14 mouse cellular contexts compared by ENCODE assay signal in genomic region chr12:4192514-4192913, GRCm38 (mm10). TPM values are rescaled to one million over a fixed set of nuclear protein-coding genes. Genes with fewer than 3 reads are reported as not detected.
A peak's percentile ranks its signal among the peaks of the same experiment; 100 is the strongest.
DNase-seq lines count a peak whose midpoint lies in the region; ATAC-seq lines count a peak whose summit lies in the region.
"Had no signal": no experiment of that assay in that cellular context is flagged by ENCODE, and none has a peak within 500 bp of the region (broad histone marks: within the 10 kb centered on the region; RNA-seq: fewer than 3 reads in every experiment).

No protein-coding gene starts in this region.

- DNase-seq in cerebellum, adult 8-10 months, result peak; percentile 52
- peak; percentile 53 to 69 for DNase-seq in kidney, postnatal 4 days
- no peak for DNase-seq in thymus, postnatal 0 days (ENCODE audit: low spot score)
- DNase-seq: gastrocnemius, postnatal 14 days; liver, embryonic 13.5 days; right cerebral cortex, postnatal 25 days had no signal

- no peak overlapping the region for H3K9ac ChIP-seq in hindbrain, embryonic 12.5 days
- no peak overlapping the region for H3K9ac ChIP-seq in hindbrain, embryonic 13.5 days
- H3K9ac ChIP-seq in intestine, embryonic 16.5 days (ENCODE audit: low read depth, low read length), result no peak overlapping the region
- no peak overlapping the region for H3K9ac ChIP-seq in forebrain, embryonic 12.5 days
- H3K9ac ChIP-seq: liver, embryonic 13.5 days; midbrain, embryonic 12.5 days; neural tube, embryonic 13.5 days had no signal

- H3K9me3 ChIP-seq in hindbrain, embryonic 12.5 days (replicated peaks), result no peaks in the 10 kb centered on the region
- H3K9me3 ChIP-seq in hindbrain, embryonic 13.5 days, result no peaks in the 10 kb centered on the region
- H3K9me3 ChIP-seq in intestine, embryonic 16.5 days (ENCODE audit: control insufficient read depth, low read length), result no peaks in the 10 kb centered on the region
- H3K9me3 ChIP-seq in forebrain, embryonic 12.5 days, result no peaks in the 10 kb centered on the region
- H3K9me3 ChIP-seq: liver, embryonic 13.5 days; midbrain, embryonic 12.5 days; neural tube, embryonic 13.5 days had no signal

- H3K27me3 ChIP-seq in hindbrain, embryonic 12.5 days, result no peaks in the 10 kb centered on the region
- H3K27me3 ChIP-seq in hindbrain, embryonic 13.5 days, result 0 out of 2 replicates have a peak, but pooled peaks cover 3% of the 10 kb centered on the region
- H3K27me3 ChIP-seq in intestine, embryonic 16.5 days (replicated peaks; ENCODE audit: control insufficient read depth, insufficient read depth, low read length), result no peaks in the 10 kb centered on the region
- no peaks in the 10 kb centered on the region for H3K27me3 ChIP-seq in forebrain, embryonic 12.5 days
- H3K27me3 ChIP-seq: liver, embryonic 13.5 days; midbrain, embryonic 12.5 days; neural tube, embryonic 13.5 days had no signal

- no peak for ATAC-seq in hindbrain, embryonic 12.5 days (ENCODE audit: low FRiP score)
- no peak for ATAC-seq in hindbrain, embryonic 13.5 days (ENCODE audit: low FRiP score)
- no peak for ATAC-seq in intestine, embryonic 16.5 days
- ATAC-seq in erythroid progenitor cell, adult 5-6 weeks (replicated peaks; ENCODE audit: low FRiP score, poor library complexity, severe bottlenecking), result no peak
- ATAC-seq in forebrain, embryonic 12.5 days (ENCODE audit: low FRiP score), result no peak

- H3K4me1 ChIP-seq in hindbrain, embryonic 12.5 days, result peaks cover 21% of the 10 kb centered on the region
- peaks cover 31% of the 10 kb centered on the region for H3K4me1 ChIP-seq in hindbrain, embryonic 13.5 days (replicated peaks)
- peaks cover 20% of the 10 kb centered on the region for H3K4me1 ChIP-seq in intestine, embryonic 16.5 days (ENCODE audit: control insufficient read depth, insufficient read depth, low read length)
- peaks cover 14% of the 10 kb centered on the region for H3K4me1 ChIP-seq in forebrain, embryonic 12.5 days

- 74% methylated on average over 6 of the region's 6 CpGs for WGBS in hindbrain, embryonic 12.5 days
- 71% methylated on average over 6 of the region's 6 CpGs for WGBS in hindbrain, embryonic 13.5 days
- 59% methylated on average over 6 of the region's 6 CpGs for WGBS in intestine, embryonic 16.5 days
- 82% methylated on average over 6 of the region's 6 CpGs for WGBS in forebrain, embryonic 12.5 days

- 0 out of 2 replicates have a peak, but pooled peaks cover 3% of the 10 kb centered on the region for H3K36me3 ChIP-seq in hindbrain, embryonic 12.5 days
- H3K36me3 ChIP-seq in hindbrain, embryonic 13.5 days, result peaks cover 7% of the 10 kb centered on the region; the same call in 1 of the 2 replicates
- peaks cover 3% of the 10 kb centered on the region; the same call in 1 of the 2 replicates for H3K36me3 ChIP-seq in intestine, embryonic 16.5 days (ENCODE audit: control insufficient read depth, insufficient read depth, low read length)
- 0 out of 2 replicates have a peak, but pooled peaks cover 4% of the 10 kb centered on the region for H3K36me3 ChIP-seq in forebrain, embryonic 12.5 days (replicated peaks)
- H3K36me3 ChIP-seq: liver, embryonic 13.5 days; midbrain, embryonic 12.5 days had no signal

- no peak overlapping the region for H3K4me3 ChIP-seq in hindbrain, embryonic 12.5 days
- H3K4me3 ChIP-seq in hindbrain, embryonic 13.5 days, result no peak overlapping the region
- H3K4me3 ChIP-seq in intestine, embryonic 16.5 days (ENCODE audit: low read length), result no peak overlapping the region
- no peak overlapping the region for H3K4me3 ChIP-seq in forebrain, embryonic 12.5 days (replicated peaks)
- H3K4me3 ChIP-seq: erythroblast, embryonic 14.5 days; liver, embryonic 13.5 days; midbrain, embryonic 12.5 days; neural tube, embryonic 13.5 days had no signal

- H3K27ac ChIP-seq in hindbrain, embryonic 12.5 days, result 0 out of 2 replicates have a peak overlapping the region, but pooled peaks have one; percentile 7
- no peak overlapping the region for H3K27ac ChIP-seq in hindbrain, embryonic 13.5 days
- H3K27ac ChIP-seq in intestine, embryonic 16.5 days (ENCODE audit: low read length), result peak overlapping the region; percentile 46
- no peak overlapping the region for H3K27ac ChIP-seq in forebrain, embryonic 12.5 days
- H3K27ac ChIP-seq: liver, embryonic 13.5 days; midbrain, embryonic 12.5 days; neural tube, embryonic 13.5 days had no signal

- H3K4me2 ChIP-seq in hindbrain, embryonic 12.5 days (replicated peaks), result no peak overlapping the region
- no peak overlapping the region for H3K4me2 ChIP-seq in hindbrain, embryonic 13.5 days
- no peak overlapping the region for H3K4me2 ChIP-seq in intestine, embryonic 16.5 days (ENCODE audit: low read depth, low read length)
- no peak overlapping the region for H3K4me2 ChIP-seq in forebrain, embryonic 12.5 days
- H3K4me2 ChIP-seq: liver, embryonic 13.5 days; midbrain, embryonic 12.5 days; neural tube, embryonic 13.5 days had no signal

RNA-seq across cellular contexts. Expression of gene Ptrhd1, which starts 41.3 kb away (rescaled TPM):
- polyA plus RNA-seq in hindbrain, embryonic 12.5 days (2016; fragmentation: Nextera tagmentation; extraction: Ambion mirVana), result 4.7 and 6.2 TPM in 2 replicates
- polyA plus RNA-seq in hindbrain, embryonic 13.5 days (2015; fragmentation: Nextera tagmentation; extraction: Ambion mirVana), result 6.1 and 6.5 TPM in 2 replicates
- 5.5 and 5.6 TPM in 2 replicates for polyA plus RNA-seq in intestine, embryonic 16.5 days (2015; fragmentation: Nextera tagmentation; extraction: Ambion mirVana)
- total RNA-seq in erythroid progenitor cell, adult 5-6 weeks (2015; ENCODE audit: low replicate concordance), result 1.8 TPM in 1 of 2 replicates, not detected in the other
- 0.83 and 1.0 TPM in 2 replicates for total RNA-seq in erythroid progenitor cell, adult 5-6 weeks (2017; ENCODE audit: low replicate concordance)
- 5.4 and 5.7 TPM in 2 replicates for polyA plus RNA-seq in forebrain, embryonic 12.5 days (2016; fragmentation: Nextera tagmentation; extraction: Ambion mirVana)
- polyA plus RNA-seq in thymus, postnatal 0 days (2015; fragmentation: Nextera tagmentation; extraction: Ambion mirVana), result 6.1 and 6.8 TPM in 2 replicates

RNA-seq across cellular contexts. Expression of gene Cenpo, which starts 41.6 kb away (rescaled TPM):
- 14.8 and 15.3 TPM in 2 replicates for polyA plus RNA-seq in hindbrain, embryonic 12.5 days (2016; fragmentation: Nextera tagmentation; extraction: Ambion mirVana)
- 9.0 and 10.3 TPM in 2 replicates for polyA plus RNA-seq in hindbrain, embryonic 13.5 days (2015; fragmentation: Nextera tagmentation; extraction: Ambion mirVana)
- polyA plus RNA-seq in intestine, embryonic 16.5 days (2015; fragmentation: Nextera tagmentation; extraction: Ambion mirVana), result 9.8 and 11.1 TPM in 2 replicates
- 11.3 and 15.1 TPM in 2 replicates for total RNA-seq in erythroid progenitor cell, adult 5-6 weeks (2015; ENCODE audit: low replicate concordance)
- total RNA-seq in erythroid progenitor cell, adult 5-6 weeks (2017; ENCODE audit: low replicate concordance), result 16.0 and 24.8 TPM in 2 replicates
- polyA plus RNA-seq in forebrain, embryonic 12.5 days (2016; fragmentation: Nextera tagmentation; extraction: Ambion mirVana), result 16.3 and 17.7 TPM in 2 replicates
- 25.9 and 28.1 TPM in 2 replicates for polyA plus RNA-seq in thymus, postnatal 0 days (2015; fragmentation: Nextera tagmentation; extraction: Ambion mirVana)

RNA-seq across cellular contexts. Expression of gene Adcy3, which starts 59.6 kb away (rescaled TPM):
- polyA plus RNA-seq in hindbrain, embryonic 12.5 days (2016; fragmentation: Nextera tagmentation; extraction: Ambion mirVana), result 10.2 and 11.0 TPM in 2 replicates
- 7.0 and 7.1 TPM in 2 replicates for polyA plus RNA-seq in hindbrain, embryonic 13.5 days (2015; fragmentation: Nextera tagmentation; extraction: Ambion mirVana)
- 5.0 and 5.4 TPM in 2 replicates for polyA plus RNA-seq in intestine, embryonic 16.5 days (2015; fragmentation: Nextera tagmentation; extraction: Ambion mirVana)
- total RNA-seq in erythroid progenitor cell, adult 5-6 weeks (2015; ENCODE audit: low replicate concordance), result 1.3 and 4.7 TPM in 2 replicates
- total RNA-seq in erythroid progenitor cell, adult 5-6 weeks (2017; ENCODE audit: low replicate concordance), result 1.7 and 7.4 TPM in 2 replicates
- 8.0 and 8.1 TPM in 2 replicates for polyA plus RNA-seq in forebrain, embryonic 12.5 days (2016; fragmentation: Nextera tagmentation; extraction: Ambion mirVana)
- 6.3 and 6.8 TPM in 2 replicates for polyA plus RNA-seq in thymus, postnatal 0 days (2015; fragmentation: Nextera tagmentation; extraction: Ambion mirVana)

Comparison
In these comparisons a context has a peak if more than half of its experiments do, and no peak if none do; other contexts are left out.
1. H3K27ac ChIP-seq: peak in hindbrain, embryonic 12.5 days (single experiment) and intestine, embryonic 16.5 days (single experiment); none in hindbrain, embryonic 13.5 days (single experiment) and forebrain, embryonic 12.5 days (single experiment).